8 mouse cellular contexts compared by ENCODE assay signal in the genomic region with DNA sequence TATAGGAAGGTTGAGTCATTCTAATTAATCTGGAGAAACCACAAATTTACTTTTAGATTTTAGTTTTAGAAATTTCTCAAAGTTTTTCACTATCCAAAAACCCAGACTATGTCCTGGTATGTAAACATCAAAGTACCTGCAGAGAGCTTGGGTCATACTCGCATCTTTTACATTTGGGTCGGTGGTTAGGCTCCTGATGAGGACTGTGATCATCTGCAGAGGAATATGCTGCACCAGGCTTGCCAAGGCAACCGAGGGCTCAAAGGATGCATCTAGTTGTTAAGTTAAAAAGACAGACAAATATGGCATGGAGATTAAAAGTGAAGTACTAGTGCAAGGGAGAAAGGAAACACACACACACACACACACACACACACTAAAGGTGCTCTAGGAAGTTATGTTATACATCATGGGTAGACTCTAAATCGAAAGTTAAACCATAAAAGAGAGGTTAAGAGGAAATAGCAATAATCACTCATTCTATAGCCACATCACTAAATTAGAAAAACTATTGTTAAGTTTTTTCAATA. TPM values are rescaled to one million over a fixed set of nuclear protein-coding genes. Genes with fewer than 3 reads are reported as not detected.
A peak's percentile ranks its signal among the peaks of the same experiment; 100 is the strongest.
DNase-seq lines count a peak whose midpoint lies in the region; ATAC-seq lines count a peak whose summit lies in the region.

No protein-coding gene starts in this region.

- H3K4me2 ChIP-seq in heart, embryonic 15.5 days, result peak overlapping the region; percentile 96
- H3K4me2 ChIP-seq in forebrain, embryonic 12.5 days, result peak overlapping the region; percentile 36
- peak overlapping the region; percentile 93 for H3K4me2 ChIP-seq in liver, embryonic 15.5 days

- 67% methylated on average over 4 of the region's 4 CpGs for WGBS in heart, embryonic 15.5 days
- 83% methylated on average over 4 of the region's 4 CpGs for WGBS in forebrain, embryonic 12.5 days
- 38% methylated on average over 4 of the region's 4 CpGs for WGBS in liver, embryonic 15.5 days (ENCODE audit: insufficient replicate concordance)

- peak overlapping the region; percentile 26 for H3K4me3 ChIP-seq in heart, embryonic 15.5 days
- no peak overlapping the region for H3K4me3 ChIP-seq in forebrain, embryonic 12.5 days (replicated peaks)
- H3K4me3 ChIP-seq in liver, embryonic 15.5 days (replicated peaks), result peak overlapping the region; percentile 100

- H3K27ac ChIP-seq in heart, embryonic 15.5 days, result no peak overlapping the region
- no peak overlapping the region for H3K27ac ChIP-seq in forebrain, embryonic 12.5 days
- H3K27ac ChIP-seq in liver, embryonic 15.5 days (replicated peaks), result no peak overlapping the region

- no peaks in the 10 kb centered on the region for H3K9me3 ChIP-seq in heart, embryonic 15.5 days (replicated peaks)
- no peaks in the 10 kb centered on the region for H3K9me3 ChIP-seq in forebrain, embryonic 12.5 days
- no peaks in the 10 kb centered on the region for H3K9me3 ChIP-seq in liver, embryonic 15.5 days (replicated peaks)

- no peak for DNase-seq in heart, adult 8-10 months (ENCODE audit: low spot score)
- DNase-seq in CD4-positive helper T cell, adult 2 months (ENCODE audit: low read depth, low spot score), result peak; percentile 82
- no peak for DNase-seq in adipocyte (ENCODE audit: low spot score)
- no peak for DNase-seq in cerebellum, adult 11 months
- no peak for DNase-seq in spleen, postnatal 14 days (ENCODE audit: low spot score in 2 of 2)

- H3K9ac ChIP-seq in heart, embryonic 15.5 days, result no peak overlapping the region
- no peak overlapping the region for H3K9ac ChIP-seq in forebrain, embryonic 12.5 days
- peak overlapping the region; percentile 17; the same call in 1 of the 2 replicates for H3K9ac ChIP-seq in liver, embryonic 15.5 days

- H3K4me1 ChIP-seq in heart, embryonic 15.5 days (replicated peaks), result peaks cover 37% of the 10 kb centered on the region
- H3K4me1 ChIP-seq in forebrain, embryonic 12.5 days, result peaks cover 30% of the 10 kb centered on the region
- H3K4me1 ChIP-seq in liver, embryonic 15.5 days (replicated peaks), result peaks cover 41% of the 10 kb centered on the region

- peaks cover 13% of the 10 kb centered on the region; the same call in 1 of the 2 replicates for H3K36me3 ChIP-seq in heart, embryonic 15.5 days
- H3K36me3 ChIP-seq in forebrain, embryonic 12.5 days (replicated peaks), result peaks cover 22% of the 10 kb centered on the region
- peaks cover 41% of the 10 kb centered on the region for H3K36me3 ChIP-seq in liver, embryonic 15.5 days (replicated peaks)

- no peak for ATAC-seq in heart, embryonic 15.5 days (replicated peaks; ENCODE audit: insufficient number of reproducible peaks, insufficient read depth, low FRiP score, low read depth)
- no peak for ATAC-seq in forebrain, embryonic 12.5 days (ENCODE audit: low FRiP score)
- no peak for ATAC-seq in liver, embryonic 15.5 days (ENCODE audit: insufficient read depth)

- H3K27me3 ChIP-seq in heart, embryonic 15.5 days, result no peaks in the 10 kb centered on the region
- no peaks in the 10 kb centered on the region for H3K27me3 ChIP-seq in forebrain, embryonic 12.5 days
- no peaks in the 10 kb centered on the region for H3K27me3 ChIP-seq in liver, embryonic 15.5 days

RNA-seq across cellular contexts. Expression of gene Usp38, which starts 2.6 kb away (rescaled TPM):
- 11.7 and 14.0 TPM in 2 replicates for polyA plus RNA-seq in heart, embryonic 15.5 days (2015; fragmentation: Nextera tagmentation; extraction: Ambion mirVana)
- 10 to 100 TPM; 16.6 to 18.5 (median 18.0) TPM for total RNA-seq in heart, adult 8-10 months (2022)
- polyA plus RNA-seq in forebrain, embryonic 12.5 days (2016; fragmentation: Nextera tagmentation; extraction: Ambion mirVana), result 30.3 and 32.8 TPM in 2 replicates
- 9.2 and 9.4 TPM in 2 replicates for polyA plus RNA-seq in liver, embryonic 15.5 days (2015; fragmentation: Nextera tagmentation; extraction: Ambion mirVana)

Comparison
In these comparisons a context has a peak if more than half of its experiments do, and no peak if none do; other contexts are left out.
1. H3K4me2 ChIP-seq: peak in every context shown above with its lines; median percentile 96 in heart, embryonic 15.5 days; 93 in liver, embryonic 15.5 days; 36 in forebrain, embryonic 12.5 days.